Mouse (Mus musculus) bone marrow macrophage, adult 2 months (primary cell): ENCODE results near the gene Sspo. TPM values are rescaled to one million over a fixed set of nuclear protein-coding genes. Genes with fewer than 3 reads are reported as not detected.
"Not testable (repeated sequence)": the region's sequence is repeated elsewhere in the genome, so short reads cannot be mapped to it uniquely, and the experiment has no call there.

Experiments
- H3K27ac ChIP-seq: 2 replicates; pipeline ENCODE4 v1.5.1; 2012; ENCODE audit warnings: low read depth, low read length; ENCODE audit not compliant: insufficient read depth
- H3K4me1 ChIP-seq: 2 replicates; pipeline ENCODE4 v1.6.1; 2012; ENCODE audit warnings: low read length; ENCODE audit not compliant: control insufficient read depth, insufficient read depth
- H3K4me3 ChIP-seq: 2 replicates; pipeline ENCODE4 v1.5.1; 2012; ENCODE audit warnings: mild to moderate bottlenecking, low read length, moderate library complexity; ENCODE audit not compliant: insufficient read depth
- CTCF ChIP-seq: IDR thresholded peaks from 2 replicates; pipeline ENCODE4 v1.5.1; 2012; ENCODE audit warnings: low read depth, mild to moderate bottlenecking, low read length, moderate library complexity
- POLR2A ChIP-seq: IDR thresholded peaks from 2 replicates; pipeline ENCODE4 v1.6.1; 2012; ENCODE audit warnings: mild to moderate bottlenecking, low read depth, low read length, borderline replicate concordance
- polyA plus RNA-seq: library from polyadenylated mRNA; stranded (reverse); fragments of >200 nt; gene quantifications from 2 replicates; pipeline ENCODE4 v1.2.4, GENCODE M21; 2012; ENCODE audit not compliant: missing spikeins, insufficient read depth, insufficient read length

The Sspo gene
- polyA plus RNA-seq, 1 experiment, result 0.11 TPM

GRCm38 (mm10) chr6:48508087-48508486 is 60.1 kb downstream of the Sspo start:
- no peak overlapping the region for H3K27ac ChIP-seq
- TF ChIP-seq POLR2A (no peak), CTCF (no peak)
- peaks cover 5% of the 10 kb centered on the region; the same call in 1 of the 2 replicates for H3K4me1 ChIP-seq
- H3K4me3 ChIP-seq, result no peak overlapping the region

DNA sequence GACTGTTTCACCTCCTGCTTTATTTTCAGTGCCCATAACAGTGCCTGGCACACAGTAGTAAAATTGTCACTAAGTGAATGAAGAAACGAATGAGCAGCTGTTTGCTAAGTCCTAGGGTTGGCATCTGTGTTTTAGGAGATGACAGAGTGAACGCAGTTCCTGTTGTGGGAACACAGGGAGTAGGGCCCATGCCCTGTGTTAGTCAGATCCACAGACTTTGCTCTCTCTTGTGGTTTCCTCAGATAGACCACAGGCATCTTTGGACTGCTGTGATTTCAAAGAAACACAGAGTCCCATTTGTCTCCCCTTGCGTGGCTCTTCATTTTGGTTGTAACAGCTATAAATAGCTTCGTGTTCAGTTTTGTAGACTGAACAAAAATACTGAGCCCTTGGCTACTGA is 62.4 kb downstream of the Sspo start:
- Histone ChIP-seq H3K4me1 (peaks cover 2% of the 10 kb centered on the region; the same call in 1 of the 2 replicates), H3K27ac (no peak overlapping the region), H3K4me3 (no peak overlapping the region)
- TF ChIP-seq CTCF (no peak), POLR2A (no peak)

DNA sequence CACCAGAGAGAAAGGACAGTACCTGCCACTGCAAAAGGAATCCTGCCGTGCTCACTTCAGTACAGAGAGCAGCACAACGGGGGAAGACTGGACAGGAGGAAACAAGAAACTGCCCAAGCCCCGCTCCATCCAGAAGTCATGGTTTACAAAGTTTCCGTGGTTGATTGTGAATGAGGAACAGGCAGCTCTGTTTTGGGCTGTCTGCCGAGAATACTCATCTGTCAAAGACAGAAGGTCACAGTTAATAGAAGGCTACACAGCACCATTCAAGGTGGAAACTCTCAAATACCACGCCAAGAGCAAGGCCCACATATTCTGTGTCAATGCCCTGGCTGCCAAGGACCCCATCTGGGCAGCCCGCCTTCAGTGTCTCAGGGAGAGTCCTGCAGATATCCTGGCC is 63.8 kb downstream of the Sspo start:
- no peak overlapping the region for H3K4me3 ChIP-seq
- TF ChIP-seq CTCF (no peak), POLR2A (no peak)
- H3K4me1 ChIP-seq, result peaks cover 2% of the 10 kb centered on the region; the same call in 1 of the 2 replicates
- H3K27ac ChIP-seq, result no peak overlapping the region

DNA sequence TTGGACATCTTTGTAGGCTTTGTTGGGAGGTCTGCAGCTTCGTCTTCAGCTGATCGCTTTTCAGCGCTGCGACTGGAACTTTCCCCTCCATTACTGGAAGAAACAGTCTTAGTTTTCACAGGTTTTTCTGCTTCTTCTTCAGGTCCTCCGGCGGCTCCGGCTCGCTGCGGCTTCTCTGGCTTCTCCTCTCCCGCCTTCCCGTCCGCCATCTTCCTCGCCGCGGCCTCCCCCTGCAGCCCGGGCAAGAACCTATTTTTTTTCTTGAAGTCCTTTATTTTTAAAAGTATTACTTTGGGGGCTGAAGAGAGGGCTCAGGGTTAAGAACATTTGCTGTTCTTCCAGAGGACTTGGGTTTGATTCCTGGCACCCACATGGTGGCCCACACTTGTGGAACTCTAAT is 76.9 kb downstream of the Sspo start:
- not testable (repeated sequence) for H3K4me3 ChIP-seq, H3K4me1 ChIP-seq, H3K27ac ChIP-seq

- TF ChIP-seq CTCF, result no peak
- no peak for TF ChIP-seq POLR2A
- peaks cover 12% of the 10 kb centered on the region for H3K4me1 ChIP-seq
Observed at GRCm38 (mm10) chr6:48527901-48528300, 79.9 kb downstream of the Sspo start.

GRCm38 (mm10) chr6:48529261-48529660 is 81.2 kb downstream of the Sspo start:
- Histone ChIP-seq H3K4me1 (peaks cover 12% of the 10 kb centered on the region), H3K27ac (no peak overlapping the region), H3K4me3 (no peak overlapping the region)
- TF ChIP-seq CTCF (no peak), POLR2A (no peak)

More at GRCm38 (mm10) chr6:48527901-48528300, 79.9 kb downstream of the Sspo start:
- Histone ChIP-seq H3K27ac (no peak overlapping the region), H3K4me3 (no peak overlapping the region)

DNA sequence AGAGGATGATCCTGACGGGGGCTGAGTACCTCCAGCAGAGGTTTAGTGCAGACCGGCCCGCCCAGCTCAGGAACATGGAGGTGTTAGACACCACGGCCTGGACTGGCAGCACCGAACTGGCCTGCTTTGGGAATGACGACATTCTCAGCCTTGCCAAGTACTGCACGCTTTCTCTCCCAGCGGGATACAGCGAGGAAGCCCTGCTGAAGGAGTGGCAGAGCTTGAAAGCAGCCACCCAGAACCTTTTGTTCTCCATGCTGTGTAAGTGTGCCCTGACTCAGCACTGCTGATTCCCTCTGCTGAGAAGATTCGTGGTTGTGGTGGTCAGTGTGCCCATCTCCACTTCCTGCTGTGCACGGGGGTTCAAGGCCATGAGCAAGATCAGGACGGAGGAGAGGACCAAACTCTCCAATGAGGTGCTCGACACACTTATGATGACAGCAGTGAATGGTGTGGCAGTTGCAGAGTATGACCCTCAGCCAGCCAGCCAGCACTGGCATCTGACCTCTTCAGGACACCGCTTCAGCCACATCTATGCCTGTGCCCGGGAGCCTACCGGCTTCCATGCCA is 81.9 kb downstream of the Sspo start:
- H3K4me3 ChIP-seq, result no peak overlapping the region
- H3K27ac ChIP-seq, result no peak overlapping the region
- TF ChIP-seq POLR2A (no peak), CTCF (no peak)
- peaks cover 12% of the 10 kb centered on the region for H3K4me1 ChIP-seq

DNA sequence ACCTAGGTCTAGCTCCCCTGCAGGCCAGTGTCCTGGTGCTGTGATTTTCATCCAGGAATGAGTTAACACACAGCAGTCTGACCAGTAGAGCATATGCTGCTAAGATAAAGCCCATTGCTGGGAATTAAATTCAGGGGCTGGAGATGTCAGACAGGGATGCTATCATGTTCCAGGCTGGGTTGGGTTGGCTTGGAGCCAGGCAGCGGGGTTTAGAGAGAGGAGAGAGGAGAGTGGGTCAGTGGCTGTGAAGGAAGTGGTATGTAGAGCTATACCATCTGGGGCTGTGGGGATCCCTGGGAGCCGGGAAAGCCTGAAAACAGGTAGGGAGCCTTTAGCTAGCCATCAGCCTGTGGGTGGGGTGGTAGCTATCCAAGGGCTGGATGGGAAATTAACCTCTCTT is 82.8 kb downstream of the Sspo start:
- Histone ChIP-seq H3K4me1 (peaks cover 12% of the 10 kb centered on the region), H3K4me3 (no peak overlapping the region), H3K27ac (no peak overlapping the region)
- TF ChIP-seq CTCF, result no peak
- TF ChIP-seq POLR2A, result no peak

- Histone ChIP-seq H3K4me3 (no peak overlapping the region), H3K27ac (no peak overlapping the region), H3K4me1 (peaks cover 18% of the 10 kb centered on the region)
- TF ChIP-seq POLR2A (no peak), CTCF (no peak)
Observed at GRCm38 (mm10) chr6:48533475-48533874, 85.4 kb downstream of the Sspo start.

GRCm38 (mm10) chr6:48534913-48535312 is 86.9 kb downstream of the Sspo start:
- Histone ChIP-seq H3K4me3 (no peak overlapping the region), H3K27ac (no peak overlapping the region), H3K4me1 (peaks cover 13% of the 10 kb centered on the region)
- TF ChIP-seq CTCF, result no peak
- no peak for TF ChIP-seq POLR2A

GRCm38 (mm10) chr6:48536091-48536490 is 88.1 kb downstream of the Sspo start:
- H3K4me3 ChIP-seq, result no peak overlapping the region
- H3K4me1 ChIP-seq, result peaks cover 7% of the 10 kb centered on the region
- TF ChIP-seq POLR2A (no peak), CTCF (no peak)
- no peak overlapping the region for H3K27ac ChIP-seq
